Mouse (Mus musculus): ENCODE data around the gene Iqck.

The Iqck gene

GRCm38 (mm10) chr7:118986369-118986768 lies 130.8 kb downstream of the Iqck start:
- ATAC-seq (ENCODE audit: low TSS enrichment), result no peak

- ATAC-seq (ENCODE audit: low TSS enrichment), result no peak
Measured at GRCm38 (mm10) chr7:118989275-118989856, 133.8 kb downstream of the Iqck start.

- peak; percentile 89 for ATAC-seq (ENCODE audit: low TSS enrichment)
Measured at GRCm38 (mm10) chr7:118990282-118990681, 134.7 kb downstream of the Iqck start.

- no peak for ATAC-seq (ENCODE audit: low TSS enrichment)
Measured at GRCm38 (mm10) chr7:118991341-118991884, 135.9 kb downstream of the Iqck start.

GRCm38 (mm10) chr7:118992080-118992560 lies 136.6 kb downstream of the Iqck start:
- no peak for ATAC-seq (ENCODE audit: low TSS enrichment)

- ATAC-seq (ENCODE audit: low TSS enrichment), result 0 out of 2 replicates have a peak, but pooled peaks have one; percentile 5
Measured at GRCm38 (mm10) chr7:118992623-118993405, 137.3 kb downstream of the Iqck start.

GRCm38 (mm10) chr7:118993597-118994230 lies 138.2 kb downstream of the Iqck start:
- ATAC-seq (ENCODE audit: low TSS enrichment), result no peak

- no peak for ATAC-seq (ENCODE audit: low TSS enrichment)
Measured at GRCm38 (mm10) chr7:118994231-118994842, 138.8 kb downstream of the Iqck start.

- ATAC-seq (ENCODE audit: low TSS enrichment), result peak; percentile 48
Measured at GRCm38 (mm10) chr7:118995007-118995406, 139.5 kb downstream of the Iqck start, which contains the start of gene Gprc5b. Gene Gprc5b (minus strand): TSS chr7:118995211.

- ATAC-seq (ENCODE audit: low TSS enrichment), result 0 out of 2 replicates have a peak, but pooled peaks have one; percentile 2
Measured at GRCm38 (mm10) chr7:118995671-118996070, 140.1 kb downstream of the Iqck start.

- ATAC-seq (ENCODE audit: low TSS enrichment), result no peak
Measured at GRCm38 (mm10) chr7:118996137-118996837, 140.7 kb downstream of the Iqck start.

GRCm38 (mm10) chr7:118999857-119000256 lies 144.3 kb downstream of the Iqck start:
- no peak for ATAC-seq (ENCODE audit: low TSS enrichment)

GRCm38 (mm10) chr7:119001965-119002364 lies 146.4 kb downstream of the Iqck start:
- no peak for ATAC-seq (ENCODE audit: low TSS enrichment)

GRCm38 (mm10) chr7:119002501-119002900 lies 146.9 kb downstream of the Iqck start:
- no peak for ATAC-seq (ENCODE audit: low TSS enrichment)

- ATAC-seq (ENCODE audit: low TSS enrichment), result peak; percentile 57; the same call in 1 of the 2 replicates
Measured at GRCm38 (mm10) chr7:119010854-119011529, 155.4 kb downstream of the Iqck start.

- peak; percentile 56; the same call in 1 of the 2 replicates for ATAC-seq (ENCODE audit: low TSS enrichment)
Measured at GRCm38 (mm10) chr7:119015736-119016135, 160.2 kb downstream of the Iqck start.

GRCm38 (mm10) chr7:119019537-119019936 lies 164.0 kb downstream of the Iqck start:
- peak; percentile 93 for ATAC-seq (ENCODE audit: low TSS enrichment)
